Mouse (Mus musculus) limb, embryonic 14.5 days (tissue): ENCODE measurements at regions not wholly inside any gene's neighbourhood (a gene's known extent, or its start where the extent isn't known, plus 50 kb on each side); places are given as distances from the start of the nearest gene placed in this dataset.
"Not testable (repeated sequence)": the region's sequence is repeated elsewhere in the genome, so short reads cannot be mapped to it uniquely, and the experiment has no call there.

Experiments
- ATAC-seq: fragments of 200-750 bp; cut with Nextera tagmentation; 2 replicates; pipeline ENCODE4 v1.8.0; 2017; ENCODE audit warnings: low read depth, moderate number of reproducible peaks, moderate TSS enrichment; ENCODE audit not compliant: low FRiP score
- DNase-seq: peaks from one replicate; pipeline ENCODE4 v3.0.0-alpha.2; 2015; ENCODE audit warnings: low spot score
- H3K27ac ChIP-seq: fragments of 300-500 bp; sonication (generic); replicated peaks from 2 replicates; pipeline ENCODE4 v1.5.1; 2014; ENCODE audit warnings: low read depth, mild to moderate bottlenecking, low read length, moderate library complexity, mixed read lengths
- H3K27me3 ChIP-seq: fragments of 300-500 bp; sonication (generic); 2 replicates; pipeline ENCODE4 v1.6.1; 2014; ENCODE audit warnings: low read length, mixed read lengths; ENCODE audit not compliant: control insufficient read depth, insufficient read depth
- H3K36me3 ChIP-seq: fragments of 300-500 bp; sonication (generic); 2 replicates; pipeline ENCODE4 v1.6.1; 2014; ENCODE audit warnings: mild to moderate bottlenecking, low read length, moderate library complexity, mixed read lengths; ENCODE audit not compliant: control insufficient read depth, insufficient read depth
- H3K4me1 ChIP-seq: fragments of 300-500 bp; sonication (generic); 2 replicates; pipeline ENCODE4 v1.6.1; 2014; ENCODE audit warnings: antibody characterized with exemption, low read length, mixed read lengths; ENCODE audit not compliant: control insufficient read depth, insufficient read depth
- H3K4me2 ChIP-seq: fragments of 300-500 bp; sonication (generic); replicated peaks from 2 replicates; pipeline ENCODE4 v1.6.1; 2014; ENCODE audit warnings: low read depth, mild to moderate bottlenecking, low read length, moderate library complexity; ENCODE audit not compliant: severe bottlenecking
- H3K4me3 ChIP-seq: fragments of 300-500 bp; sonication (generic); replicated peaks from 2 replicates; pipeline ENCODE4 v1.5.1; 2014; ENCODE audit warnings: low read length
- H3K9ac ChIP-seq: fragments of 300-500 bp; sonication (generic); 2 replicates; pipeline ENCODE4 v1.6.1; 2014; ENCODE audit warnings: mild to moderate bottlenecking, low read depth, low read length, moderate library complexity; ENCODE audit not compliant: severe bottlenecking
- H3K9me3 ChIP-seq: fragments of 300-500 bp; sonication (generic); 2 replicates; pipeline ENCODE4 v1.6.1; 2016; ENCODE audit warnings: low read length; ENCODE audit not compliant: control insufficient read depth
- POLR2A ChIP-seq: fragments of 200-500 bp; IDR thresholded peaks from 2 replicates; pipeline ENCODE4 v1.8.0; 2012; ENCODE audit warnings: inconsistent platforms, mild to moderate bottlenecking, moderate library complexity, borderline replicate concordance; ENCODE audit not compliant: insufficient read depth, insufficient read length; ENCODE audit errors: extremely low read depth
- WGBS: fragments of 180-500 bp; shearing (Covaris S2); extraction: QIAGEN DNeasy Blood & Tissue Kit; methylation state at CpG from one replicate; pipeline ENCODE4 v1.1.7; 2014; 5-methylcytosine and 5-hydroxymethylcytosine counted together

DNA sequence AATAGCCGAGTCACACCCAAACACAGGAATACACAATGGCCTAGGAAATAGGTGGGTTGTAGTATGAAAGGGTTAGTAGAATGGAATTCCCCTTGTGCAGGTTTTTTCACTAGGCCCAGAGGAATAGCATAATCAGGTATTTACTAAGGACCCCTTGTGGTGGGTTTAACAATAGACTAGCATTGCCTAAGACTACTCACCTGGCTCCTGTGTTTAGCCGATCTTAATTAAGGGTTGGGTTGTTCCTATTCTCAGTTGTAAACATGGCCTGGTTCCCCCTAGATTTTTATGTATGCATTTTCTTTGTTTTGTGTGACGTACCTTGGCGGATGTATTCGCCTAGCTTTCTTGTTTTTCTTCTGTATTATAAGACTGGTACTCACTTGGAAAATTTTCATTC, 90.8 kb upstream of the Srd5a2 start:
- not testable (repeated sequence) for ATAC-seq, H3K4me1 ChIP-seq, H3K27me3 ChIP-seq, H3K9me3 ChIP-seq, H3K4me2 ChIP-seq, H3K9ac ChIP-seq, H3K36me3 ChIP-seq, H3K4me3 ChIP-seq, DNase-seq, H3K27ac ChIP-seq
- WGBS = 90% methylated on average over 5 of the region's 5 CpGs

GRCm38 (mm10) chr17:74134976-74135375, 87.3 kb upstream of the Srd5a2 start:
- Histone ChIP-seq H3K4me3 (no peak overlapping the region), H3K9me3 (no peaks in the 10 kb centered on the region), H3K27me3 (no peaks in the 10 kb centered on the region), H3K27ac (no peak overlapping the region), H3K4me1 (no peaks in the 10 kb centered on the region), H3K4me2 (no peak overlapping the region), H3K9ac (no peak overlapping the region), H3K36me3 (no peaks in the 10 kb centered on the region)
- ATAC-seq (no peak), DNase-seq (no peak)
- WGBS = 80% methylated on average over 5 of the region's 5 CpGs
- TF ChIP-seq POLR2A = no peak

GRCm38 (mm10) chr17:74131534-74131933, 83.8 kb upstream of the Srd5a2 start:
- DNase-seq = peak; percentile 29
- ATAC-seq = peak; percentile 53; the same call in 1 of the 2 replicates
- H3K9me3 ChIP-seq = no peaks in the 10 kb centered on the region
- no peak for TF ChIP-seq POLR2A
- H3K27ac ChIP-seq = no peak overlapping the region
- H3K27me3 ChIP-seq = no peaks in the 10 kb centered on the region
- H3K9ac ChIP-seq = no peak overlapping the region
- H3K36me3 ChIP-seq = no peaks in the 10 kb centered on the region
- H3K4me3 ChIP-seq = no peak overlapping the region
- WGBS = 29% methylated on average over 5 of the region's 5 CpGs
- H3K4me2 ChIP-seq = no peak overlapping the region
- H3K4me1 ChIP-seq = no peaks in the 10 kb centered on the region

DNA sequence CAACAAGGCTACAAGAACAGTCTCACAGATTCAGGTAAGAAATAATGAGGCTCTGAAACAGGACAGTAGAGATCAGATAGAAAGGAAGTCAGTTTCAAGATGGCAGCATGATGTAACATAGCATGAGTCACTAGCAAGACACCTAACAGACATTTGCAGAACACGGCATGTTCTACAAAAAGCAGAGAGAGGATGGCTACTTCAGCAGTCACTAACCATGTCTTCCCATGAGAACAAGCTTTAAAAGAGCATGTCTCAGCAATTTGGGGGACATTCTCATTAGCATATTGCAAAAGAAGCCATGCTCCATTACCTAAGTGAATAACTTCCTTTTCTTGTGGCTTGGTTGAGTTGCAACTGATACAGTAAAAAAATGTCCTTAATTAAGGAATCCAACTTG, 75.2 kb upstream of the Srd5a2 start:
- no peak for DNase-seq
- 85% methylated on average over 1 of the region's 1 CpGs for WGBS
- Histone ChIP-seq H3K27ac (no peak overlapping the region), H3K4me3 (no peak overlapping the region), H3K9ac (no peak overlapping the region), H3K36me3 (no peaks in the 10 kb centered on the region), H3K4me2 (no peak overlapping the region), H3K9me3 (no peaks in the 10 kb centered on the region), H3K27me3 (no peaks in the 10 kb centered on the region), H3K4me1 (no peaks in the 10 kb centered on the region)
- TF ChIP-seq POLR2A = no peak
- ATAC-seq = no peak

DNA sequence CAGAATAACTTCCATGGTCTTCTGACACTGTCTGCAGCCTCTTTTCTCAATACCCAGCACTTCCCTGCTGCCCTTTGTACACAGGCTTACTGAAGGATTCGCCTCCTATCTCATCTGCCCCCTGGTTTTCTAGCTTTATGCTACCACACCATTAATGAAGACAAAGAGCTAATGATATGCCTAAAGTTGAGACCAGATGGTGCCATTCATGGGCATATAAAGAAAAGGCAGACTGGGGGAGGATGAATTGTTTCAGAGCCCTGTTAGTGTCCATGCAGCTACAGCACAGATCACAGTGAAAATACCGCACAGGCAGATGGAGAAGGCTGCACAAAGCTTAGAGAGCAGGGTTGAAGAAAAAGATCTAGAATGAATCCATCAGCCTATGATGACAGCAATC, 73.3 kb upstream of the Srd5a2 start:
- Histone ChIP-seq H3K27ac (no peak overlapping the region), H3K4me3 (no peak overlapping the region), H3K36me3 (no peaks in the 10 kb centered on the region), H3K4me1 (no peaks in the 10 kb centered on the region), H3K27me3 (no peaks in the 10 kb centered on the region), H3K4me2 (no peak overlapping the region), H3K9ac (no peak overlapping the region), H3K9me3 (no peaks in the 10 kb centered on the region)
- TF ChIP-seq POLR2A = no peak
- 85% methylated on average over 2 of the region's 2 CpGs for WGBS
- ATAC-seq = no peak
- no peak for DNase-seq
